Mouse (Mus musculus) kidney, adult 11 months (tissue): ENCODE data around the gene Gm1043.

Source experiments
- DNase-seq: peaks from one replicate; pipeline ENCODE4 v3.0.0; 2022

Gm1043 gene

GRCm38 (mm10) chr5:37118242-37118641 is 33.1 kb downstream of the Gm1043 start:
- no peak for DNase-seq

- no peak for DNase-seq
Observed at GRCm38 (mm10) chr5:37121186-37121680, 36.1 kb downstream of the Gm1043 start.

DNA sequence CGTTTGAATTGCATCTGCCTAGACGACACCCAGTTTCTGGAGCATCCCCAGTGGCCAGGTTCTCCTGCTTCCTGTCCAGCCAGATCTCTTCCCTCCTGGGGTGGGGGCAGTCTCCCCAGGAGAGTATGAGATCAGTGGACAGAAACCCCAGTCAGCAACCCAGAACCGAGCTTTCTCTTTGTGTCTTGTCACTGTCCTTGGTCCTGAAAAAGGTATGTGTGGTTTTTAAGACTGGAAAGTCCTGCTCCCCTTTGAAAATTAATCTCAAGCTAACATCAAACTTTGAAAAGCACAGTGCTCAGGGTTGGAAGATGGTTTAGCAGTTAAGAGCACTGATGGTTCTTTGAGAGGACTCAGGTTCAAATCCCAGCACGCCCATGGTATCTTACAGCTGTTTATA is 46.7 kb downstream of the Gm1043 start:
- DNase-seq, result no peak

DNA sequence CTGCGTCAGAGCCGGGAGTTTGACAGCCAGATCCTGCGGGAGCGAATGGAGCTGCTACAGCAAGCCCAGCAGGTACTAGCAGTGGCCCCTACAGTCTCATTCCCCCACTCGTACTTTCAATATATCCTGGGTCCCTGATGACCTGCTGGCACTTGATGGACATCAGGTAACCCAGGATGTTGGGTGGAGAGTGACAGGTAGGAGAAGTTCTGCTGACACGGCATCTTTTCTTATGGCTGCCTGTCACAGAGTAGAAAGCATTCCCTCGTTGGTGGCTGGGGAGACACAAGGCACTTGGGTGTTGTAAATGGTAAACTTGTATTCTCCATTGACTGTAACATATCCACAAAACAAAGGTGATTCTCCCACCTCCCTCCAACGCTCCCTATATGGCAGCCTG is 56.6 kb downstream of the Gm1043 start:
- no peak for DNase-seq

- DNase-seq, result no peak
Observed at GRCm38 (mm10) chr5:37147536-37147935, 62.4 kb downstream of the Gm1043 start.

- no peak for DNase-seq
Observed at GRCm38 (mm10) chr5:37150650-37151049, 65.5 kb downstream of the Gm1043 start.

- no peak for DNase-seq
Observed at GRCm38 (mm10) chr5:37154472-37154871, 69.3 kb downstream of the Gm1043 start.

- no peak for DNase-seq
Observed at GRCm38 (mm10) chr5:37158408-37158807, 73.2 kb downstream of the Gm1043 start.

DNA sequence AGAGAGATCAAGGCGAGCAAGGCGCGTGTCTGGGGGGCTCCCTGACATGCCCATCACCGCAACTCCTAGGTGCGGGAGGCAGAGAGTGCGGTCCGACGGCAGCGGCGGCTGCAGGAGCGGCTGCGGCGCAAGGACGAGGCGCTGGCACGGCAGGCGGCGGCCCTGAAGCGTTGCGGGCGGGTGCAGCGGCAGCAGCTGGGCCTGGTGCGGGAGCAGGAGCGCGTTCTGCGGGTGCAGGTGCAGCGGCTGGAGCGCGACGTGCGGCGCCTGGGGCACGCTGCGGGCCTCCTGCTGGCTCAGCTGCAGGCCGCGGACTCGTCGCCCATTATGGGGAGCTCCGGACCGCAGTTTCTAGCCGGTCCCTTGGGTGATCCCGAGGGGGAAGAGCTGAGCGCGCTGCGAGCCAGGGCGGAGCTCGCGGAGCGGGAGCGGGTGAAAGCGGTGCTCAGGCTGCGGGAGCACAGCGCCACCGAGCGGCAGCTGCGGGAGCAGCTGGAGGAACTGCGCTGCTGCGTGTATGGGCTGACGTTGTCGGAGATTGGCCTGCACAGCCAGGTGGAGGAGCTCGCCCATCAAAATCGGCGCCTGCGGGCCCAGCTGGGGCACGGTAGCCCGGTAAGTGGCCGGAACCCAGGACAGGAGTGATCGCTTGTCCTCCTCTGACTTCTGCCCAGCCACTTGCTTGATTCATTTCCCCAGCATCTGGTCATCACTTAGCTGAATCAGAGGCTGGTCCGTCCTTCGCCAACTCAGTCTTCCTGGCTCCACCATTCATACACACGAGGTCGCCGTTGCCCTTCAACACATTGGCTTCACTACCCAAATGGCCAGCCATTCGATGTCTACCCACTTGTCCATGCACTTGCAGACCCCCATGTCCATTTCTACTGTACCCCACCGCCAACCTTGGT is 78.0 kb downstream of the Gm1043 start:
- no peak for DNase-seq

DNA sequence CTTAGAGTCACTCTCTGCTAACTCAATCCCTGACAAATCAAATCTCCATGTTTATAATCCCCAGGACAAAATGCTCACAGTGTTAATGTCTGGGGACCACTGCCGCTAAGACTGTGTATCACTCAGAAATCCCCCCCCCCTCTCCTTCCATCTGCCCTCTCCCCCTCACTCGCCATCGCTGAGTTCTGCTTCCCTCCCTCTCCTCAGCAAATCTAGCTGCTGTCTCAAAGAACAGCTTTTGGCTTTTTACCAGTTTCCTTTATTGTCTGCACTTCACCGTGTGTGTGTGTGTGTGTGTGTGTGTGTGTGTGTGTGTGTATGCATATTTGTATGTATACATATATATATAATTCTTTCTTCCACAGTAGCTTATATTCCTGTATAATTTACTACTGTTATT is 91.3 kb downstream of the Gm1043 start:
- DNase-seq, result no peak

DNA sequence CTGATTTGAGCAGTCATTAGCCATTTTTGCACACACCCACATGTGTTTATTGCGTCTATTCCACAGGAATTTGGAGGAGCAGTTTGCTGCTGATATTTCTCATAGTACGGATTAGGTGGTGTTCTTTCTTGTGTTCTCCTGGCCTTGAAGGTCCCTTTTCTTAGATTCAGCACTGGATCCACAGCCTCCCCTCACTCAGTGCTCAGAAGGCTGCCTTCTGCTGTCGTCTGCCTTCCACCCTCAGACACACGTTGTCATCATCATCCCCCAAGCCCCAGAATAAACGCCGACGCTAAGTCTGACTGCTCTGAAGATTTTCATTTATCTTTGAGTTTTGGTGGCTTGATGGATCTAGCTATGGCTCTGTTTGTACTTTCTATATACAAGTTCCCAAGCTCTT is 91.9 kb downstream of the Gm1043 start:
- DNase-seq, result no peak

- DNase-seq, result no peak
Observed at GRCm38 (mm10) chr5:37178811-37179210, 93.6 kb downstream of the Gm1043 start.

- no peak for DNase-seq
Observed at GRCm38 (mm10) chr5:37179872-37180271, 94.7 kb downstream of the Gm1043 start.

- DNase-seq, result no peak
Observed at GRCm38 (mm10) chr5:37180624-37181023, 95.5 kb downstream of the Gm1043 start.

DNA sequence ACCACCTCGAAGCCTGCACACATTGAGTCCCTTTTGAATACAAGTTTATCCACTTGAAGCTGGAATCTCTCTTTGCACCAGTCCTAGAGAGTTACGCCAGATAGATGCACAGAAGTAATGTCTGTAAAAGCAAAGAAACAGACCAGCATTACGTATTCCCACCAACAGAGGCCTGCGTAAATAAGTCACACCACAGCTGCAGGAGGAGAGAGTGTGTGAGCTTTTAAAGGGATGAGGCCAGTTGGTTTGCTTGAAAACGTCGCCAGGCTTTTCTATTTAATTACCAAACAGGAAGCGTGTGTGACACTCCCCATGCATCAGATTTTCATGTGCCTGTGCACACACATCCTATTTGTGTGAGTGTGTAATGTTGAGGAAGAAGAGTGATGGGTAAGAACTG is 99.4 kb downstream of the Gm1043 start:
- DNase-seq, result no peak

GRCm38 (mm10) chr5:37190378-37190777 is 105.2 kb downstream of the Gm1043 start:
- no peak for DNase-seq

DNA sequence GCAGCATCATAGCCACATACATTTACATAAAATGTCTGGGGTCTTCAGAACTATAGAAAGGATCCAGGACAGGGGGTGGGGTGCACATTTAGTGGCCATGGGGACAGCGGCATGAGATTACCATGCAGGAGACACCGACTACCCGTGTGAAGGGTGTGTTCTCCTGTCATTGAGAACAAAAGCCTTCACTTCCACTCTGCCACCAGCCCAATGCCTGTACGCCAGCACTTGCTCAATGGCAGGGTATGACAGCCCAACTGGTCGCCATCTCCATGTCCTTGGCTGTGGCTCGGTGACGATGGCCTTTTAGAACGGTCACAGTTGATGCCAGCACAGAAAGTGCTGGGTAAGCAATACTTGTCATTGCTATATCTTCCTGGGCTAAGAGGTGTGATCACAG is 111.0 kb downstream of the Gm1043 start:
- no peak for DNase-seq

DNA sequence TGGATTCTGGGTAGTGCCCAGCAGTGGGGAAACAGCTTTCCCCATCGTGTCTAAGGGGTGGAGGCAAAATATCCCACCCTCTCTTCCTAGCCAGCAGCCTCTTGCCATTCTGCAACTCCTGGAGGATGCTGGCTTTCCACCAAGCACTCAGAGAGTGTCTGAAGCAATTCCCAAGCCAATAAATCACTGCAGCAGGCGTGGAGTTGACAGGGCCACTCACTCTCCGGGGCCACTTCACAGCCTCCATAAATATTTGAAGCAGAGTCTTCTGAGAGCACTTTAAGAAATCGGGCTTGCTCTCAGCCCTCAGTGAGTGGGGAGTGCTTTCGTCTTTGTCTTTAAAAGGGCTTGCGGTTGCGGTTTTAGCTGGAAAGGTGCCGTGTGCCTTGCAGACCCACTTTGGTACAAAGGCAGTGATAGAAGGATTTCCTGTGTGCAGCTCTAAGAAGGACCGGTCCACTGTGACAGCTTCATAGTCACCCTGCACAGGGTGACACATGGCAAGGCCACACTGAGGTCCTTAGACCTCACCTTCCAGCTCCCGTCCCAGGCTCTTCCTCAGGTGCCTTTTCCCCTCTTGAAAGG is 111.6 kb downstream of the Gm1043 start:
- no peak for DNase-seq

DNA sequence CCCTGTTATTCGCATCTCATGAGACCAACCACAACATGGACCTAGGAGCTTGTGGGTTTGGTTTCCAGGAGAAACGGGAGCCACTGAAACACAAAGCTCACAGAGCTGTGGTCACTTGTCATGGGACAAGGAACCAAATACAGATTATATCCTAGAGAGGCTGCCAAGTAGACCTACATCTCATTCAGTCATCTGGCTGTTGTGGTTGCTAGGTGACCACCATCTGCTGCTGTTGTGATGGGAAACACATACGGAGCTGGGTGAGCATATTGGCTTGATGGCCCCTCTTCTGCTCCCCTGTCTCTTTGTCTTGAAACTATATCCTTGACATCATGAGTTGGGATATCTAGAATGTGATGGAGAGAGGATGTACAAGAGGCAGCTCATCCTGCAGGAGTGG is 112.3 kb downstream of the Gm1043 start:
- no peak for DNase-seq

GRCm38 (mm10) chr5:37198011-37198688 is 113.0 kb downstream of the Gm1043 start:
- no peak for DNase-seq

DNA sequence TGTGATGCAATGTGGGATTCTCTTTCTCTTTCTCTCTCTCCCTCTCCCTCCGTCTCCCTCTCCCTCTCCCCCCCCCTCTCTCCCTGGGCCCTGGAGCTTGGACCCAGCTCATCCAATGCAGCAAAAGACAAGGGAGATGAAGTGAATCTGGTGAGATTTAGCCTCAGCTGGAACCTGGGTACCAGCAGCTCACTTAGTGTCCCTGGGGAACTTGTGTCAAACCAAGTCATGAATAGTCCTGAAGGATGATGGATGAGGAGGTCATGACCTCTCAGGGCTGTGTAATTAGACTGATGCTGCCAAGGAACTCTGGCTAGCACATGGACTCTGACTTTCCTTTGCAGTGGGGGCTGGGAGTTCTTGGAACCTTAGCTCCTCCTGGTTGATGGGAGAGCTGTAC is 117.1 kb downstream of the Gm1043 start:
- DNase-seq, result no peak

DNA sequence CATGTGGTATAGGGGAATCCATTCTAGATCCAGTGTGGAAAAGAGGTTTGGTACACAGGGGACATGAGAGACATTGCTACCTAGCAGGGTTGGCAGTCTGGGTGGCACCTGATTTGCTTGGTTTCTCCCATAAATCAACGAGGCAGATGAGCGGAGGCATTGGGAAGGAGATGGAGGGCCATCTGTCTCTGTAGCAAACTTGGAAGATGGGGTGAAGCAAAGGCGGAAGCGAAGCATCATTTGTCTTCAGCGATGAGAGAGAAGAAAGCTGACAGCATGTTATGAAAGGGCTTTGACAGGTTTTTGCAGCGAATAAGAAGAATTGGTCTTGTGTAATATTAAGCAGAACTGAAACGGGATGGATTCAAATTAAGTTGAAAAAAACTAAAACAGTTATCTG is 119.7 kb downstream of the Gm1043 start:
- no peak for DNase-seq

- DNase-seq, result no peak
Observed at GRCm38 (mm10) chr5:37205420-37205819, 120.2 kb downstream of the Gm1043 start.

- no peak for DNase-seq
Observed at GRCm38 (mm10) chr5:37206364-37206763, 121.2 kb downstream of the Gm1043 start.
